Mouse (Mus musculus) forebrain, embryonic 16.5 days (tissue): ENCODE data around the gene Gnptab. TPM values are rescaled to one million over a fixed set of nuclear protein-coding genes. Genes with fewer than 3 reads are reported as not detected.

Source experiments
- ATAC-seq: fragments of 200-750 bp; cut with Nextera tagmentation; 2 replicates; pipeline ENCODE4 v1.8.0; 2017; ENCODE audit warnings: mild to moderate bottlenecking, moderate library complexity
- H3K27ac ChIP-seq: fragments of 300-500 bp; sonication (generic); 2 replicates; pipeline ENCODE4 v1.5.1; 2014; ENCODE audit warnings: low read length, control low read depth
- H3K27me3 ChIP-seq: fragments of 300-500 bp; sonication (generic); replicated peaks from 2 replicates; pipeline ENCODE4 v1.6.1; 2014; ENCODE audit warnings: low read length; ENCODE audit not compliant: control insufficient read depth, insufficient read depth
- H3K36me3 ChIP-seq: fragments of 300-500 bp; sonication (generic); 2 replicates; pipeline ENCODE4 v1.6.1; 2014; ENCODE audit not compliant: control insufficient read depth, insufficient read depth
- H3K4me1 ChIP-seq: fragments of 300-500 bp; sonication (generic); replicated peaks from 2 replicates; pipeline ENCODE4 v1.6.1; 2014; ENCODE audit warnings: low read length; ENCODE audit not compliant: control insufficient read depth, insufficient read depth
- H3K4me2 ChIP-seq: fragments of 300-500 bp; sonication (generic); 2 replicates; pipeline ENCODE4 v1.6.1; 2014; ENCODE audit warnings: mild to moderate bottlenecking, low read length, control low read depth
- H3K4me3 ChIP-seq: fragments of 300-500 bp; sonication (generic); replicated peaks from 2 replicates; pipeline ENCODE4 v1.5.1; 2014; ENCODE audit warnings: mild to moderate bottlenecking, low read length, control low read depth
- H3K9ac ChIP-seq: fragments of 300-500 bp; sonication (generic); replicated peaks from 2 replicates; pipeline ENCODE4 v1.6.1; 2014; ENCODE audit warnings: low read depth, low read length, control low read depth
- H3K9me3 ChIP-seq: fragments of 300-500 bp; sonication (generic); 2 replicates; pipeline ENCODE4 v1.6.1; 2016; ENCODE audit warnings: low read length; ENCODE audit not compliant: control insufficient read depth
- WGBS: fragments of 180-500 bp; shearing (Covaris S2); extraction: QIAGEN DNeasy Blood & Tissue Kit; methylation state at CpG from one replicate; pipeline ENCODE4 v1.1.7; 2014; 5-methylcytosine and 5-hydroxymethylcytosine counted together
- polyA plus RNA-seq: library from polyadenylated mRNA; unstranded; fragments of >200 nt; fragmentation: Nextera tagmentation; extraction: Ambion mirVana; gene quantifications from 2 replicates; pipeline ENCODE4 v1.2.1, GENCODE M21; 2015

Gene Gnptab
- polyA plus RNA-seq, 1 experiment from 2014 or later = 18.4 TPM

GRCm38 (mm10) chr10:88351411-88352103 lies 27.4 kb upstream of the Gnptab start:
- H3K9me3 ChIP-seq = no peaks in the 10 kb centered on the region
- WGBS = 55% methylated on average over 5 of the region's 5 CpGs

GRCm38 (mm10) chr10:88352549-88352948 lies 26.4 kb upstream of the Gnptab start:
- H3K4me3 ChIP-seq = no peak overlapping the region
- no peak overlapping the region for H3K9ac ChIP-seq
- no peak overlapping the region for H3K27ac ChIP-seq
- WGBS = 89% methylated on average over 2 of the region's 2 CpGs
- H3K4me2 ChIP-seq = no peak overlapping the region
- peaks cover 8% of the 10 kb centered on the region for H3K4me1 ChIP-seq
- ATAC-seq = no peak
- no peaks in the 10 kb centered on the region for H3K9me3 ChIP-seq
- no peaks in the 10 kb centered on the region for H3K36me3 ChIP-seq
- H3K27me3 ChIP-seq = peaks cover 3% of the 10 kb centered on the region; the same call in 1 of the 2 replicates

More at GRCm38 (mm10) chr10:88351411-88352103, 27.4 kb upstream of the Gnptab start:
- Histone ChIP-seq H3K27me3 (no peaks in the 10 kb centered on the region; the same call in 1 of the 2 replicates), H3K27ac (no peak overlapping the region), H3K4me2 (no peak overlapping the region), H3K9ac (no peak overlapping the region), H3K36me3 (no peaks in the 10 kb centered on the region), H3K4me1 (peaks cover 1% of the 10 kb centered on the region), H3K4me3 (no peak overlapping the region)
- ATAC-seq = no peak

- Histone ChIP-seq H3K4me3 (no peak overlapping the region), H3K36me3 (no peaks in the 10 kb centered on the region), H3K9ac (no peak overlapping the region), H3K27me3 (peaks cover 3% of the 10 kb centered on the region; the same call in 1 of the 2 replicates), H3K4me2 (no peak overlapping the region), H3K27ac (no peak overlapping the region), H3K4me1 (peaks cover 8% of the 10 kb centered on the region), H3K9me3 (no peaks in the 10 kb centered on the region)
- WGBS = 86% methylated on average over 5 of the region's 5 CpGs
- ATAC-seq = no peak
These were observed 24.3 kb upstream of the Gnptab start for GRCm38 (mm10) chr10:88354599-88354998.

- Histone ChIP-seq H3K4me2 (peak overlapping the region; percentile 72), H3K36me3 (no peaks in the 10 kb centered on the region), H3K4me3 (peak overlapping the region; percentile 58), H3K27me3 (peaks cover 3% of the 10 kb centered on the region; the same call in 1 of the 2 replicates), H3K4me1 (peaks cover 8% of the 10 kb centered on the region), H3K9ac (peak overlapping the region; percentile 70), H3K27ac (no peak overlapping the region), H3K9me3 (no peaks in the 10 kb centered on the region)
- peak; percentile 14 for ATAC-seq
- WGBS = 10% methylated on average over 21 of the region's 21 CpGs
These were observed 22.6 kb upstream of the Gnptab start for GRCm38 (mm10) chr10:88356114-88356982.

- H3K4me2 ChIP-seq = peak overlapping the region; percentile 72
- no peak overlapping the region for H3K27ac ChIP-seq
- H3K9me3 ChIP-seq = no peaks in the 10 kb centered on the region
- peaks cover 8% of the 10 kb centered on the region for H3K4me1 ChIP-seq
- no peaks in the 10 kb centered on the region for H3K36me3 ChIP-seq
- peak overlapping the region; percentile 58 for H3K4me3 ChIP-seq
- H3K9ac ChIP-seq = peak overlapping the region; percentile 70
- peak; percentile 80 for ATAC-seq
- peaks cover 3% of the 10 kb centered on the region; the same call in 1 of the 2 replicates for H3K27me3 ChIP-seq
- WGBS = 2% methylated on average over 40 of the region's 47 CpGs
These were observed 21.9 kb upstream of the Gnptab start for GRCm38 (mm10) chr10:88356983-88357559.

- no peak overlapping the region for H3K4me2 ChIP-seq
- H3K36me3 ChIP-seq = no peaks in the 10 kb centered on the region
- H3K9ac ChIP-seq = no peak overlapping the region
- peaks cover 1% of the 10 kb centered on the region; the same call in 1 of the 2 replicates for H3K4me1 ChIP-seq
- WGBS = 87% methylated on average over 1 of the region's 1 CpGs
- no peaks in the 10 kb centered on the region for H3K9me3 ChIP-seq
- H3K27ac ChIP-seq = no peak overlapping the region
- no peak overlapping the region for H3K4me3 ChIP-seq
- H3K27me3 ChIP-seq = no peaks in the 10 kb centered on the region
- no peak for ATAC-seq
These were observed 16.7 kb upstream of the Gnptab start for GRCm38 (mm10) chr10:88362218-88362617.

GRCm38 (mm10) chr10:88364221-88364620 lies 14.7 kb upstream of the Gnptab start:
- Histone ChIP-seq H3K36me3 (no peaks in the 10 kb centered on the region), H3K4me2 (no peak overlapping the region), H3K27ac (no peak overlapping the region), H3K27me3 (no peaks in the 10 kb centered on the region), H3K4me3 (no peak overlapping the region), H3K9ac (no peak overlapping the region), H3K4me1 (no peaks in the 10 kb centered on the region), H3K9me3 (no peaks in the 10 kb centered on the region)
- ATAC-seq = no peak
- WGBS = 92% methylated on average over 3 of the region's 3 CpGs

- 53% methylated on average over 4 of the region's 4 CpGs for WGBS
- Histone ChIP-seq H3K4me2 (no peak overlapping the region), H3K9me3 (no peaks in the 10 kb centered on the region), H3K9ac (no peak overlapping the region), H3K4me1 (no peaks in the 10 kb centered on the region), H3K27me3 (no peaks in the 10 kb centered on the region), H3K4me3 (no peak overlapping the region), H3K27ac (no peak overlapping the region), H3K36me3 (no peaks in the 10 kb centered on the region)
- ATAC-seq = no peak
These were observed 9.7 kb upstream of the Gnptab start for GRCm38 (mm10) chr10:88369233-88369632.

GRCm38 (mm10) chr10:88371793-88372192 lies 7.1 kb upstream of the Gnptab start:
- H3K9me3 ChIP-seq = no peaks in the 10 kb centered on the region
- no peak overlapping the region for H3K27ac ChIP-seq
- H3K4me3 ChIP-seq = no peak overlapping the region
- no peak for ATAC-seq
- H3K27me3 ChIP-seq = 0 out of 2 replicates have a peak, but pooled peaks cover 2% of the 10 kb centered on the region
- no peaks in the 10 kb centered on the region for H3K36me3 ChIP-seq
- H3K4me2 ChIP-seq = no peak overlapping the region
- 0% methylated on average over 2 of the region's 2 CpGs for WGBS
- H3K9ac ChIP-seq = no peak overlapping the region
- H3K4me1 ChIP-seq = peaks cover 4% of the 10 kb centered on the region; the same call in 1 of the 2 replicates
